Mouse (Mus musculus): Measurements from ENCODE around the gene Gm7970. TPM values are rescaled to one million over a fixed set of nuclear protein-coding genes. Genes with fewer than 3 reads are reported as not detected.
"Not testable (repeated sequence)": the region's sequence is repeated elsewhere in the genome, so short reads cannot be mapped to it uniquely, and the experiment has no call there.

Gene Gm7970
- polyA plus RNA-seq (2015; fragmentation: Nextera tagmentation; extraction: Ambion mirVana) = not detected in 2 replicates

GRCm38 (mm10) chr14:41555483-41555882, at the start of gene Gm7970:
TSS of gene Gm7970 (minus strand) at chr14:41555583.
- H3K9ac ChIP-seq (ENCODE audit: low read depth, low read length); H3K4me2 ChIP-seq (ENCODE audit: low read length); H3K4me3 ChIP-seq (replicated peaks; ENCODE audit: low read depth, low read length); DNase-seq (ENCODE audit: low spot score); H3K36me3 ChIP-seq (ENCODE audit: insufficient read depth, low read length); H3K4me1 ChIP-seq (replicated peaks; ENCODE audit: insufficient read depth, low read length); H3K27ac ChIP-seq; ATAC-seq (replicated peaks; ENCODE audit: low FRiP score, low read depth); H3K27me3 ChIP-seq (ENCODE audit: insufficient read depth, low read length); H3K9me3 ChIP-seq (replicated peaks; ENCODE audit: low read length): not testable (repeated sequence)
- WGBS = no CpG with 5 or more reads among the region's 2 CpGs

DNA sequence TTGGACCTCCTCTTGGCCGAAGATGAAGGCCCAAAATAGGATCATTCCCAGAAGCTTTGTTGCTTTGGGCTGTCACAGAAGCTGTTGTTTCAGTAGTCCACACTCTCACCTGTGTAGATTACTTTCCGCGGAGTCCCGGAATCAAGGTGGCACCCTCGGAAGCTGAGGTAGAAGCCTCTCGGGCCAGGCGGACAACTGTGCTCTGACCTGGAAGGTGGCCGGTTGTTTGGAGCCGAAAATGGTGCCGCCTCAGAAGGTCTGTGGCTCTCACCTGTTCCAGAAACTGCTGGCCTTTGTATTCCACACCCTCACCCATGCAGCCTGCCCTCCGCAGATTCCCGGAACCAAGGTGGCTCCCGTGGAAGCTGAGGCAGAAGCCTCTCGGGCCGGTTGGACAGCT, 45.6 kb upstream of the Gm7970 start:
- H3K27ac ChIP-seq; H3K27me3 ChIP-seq (ENCODE audit: insufficient read depth, low read length); DNase-seq (ENCODE audit: low spot score); H3K4me1 ChIP-seq (replicated peaks; ENCODE audit: insufficient read depth, low read length); ATAC-seq (replicated peaks; ENCODE audit: low FRiP score, low read depth); H3K9me3 ChIP-seq (replicated peaks; ENCODE audit: low read length); H3K9ac ChIP-seq (ENCODE audit: low read depth, low read length); H3K4me2 ChIP-seq (ENCODE audit: low read length); H3K4me3 ChIP-seq (replicated peaks; ENCODE audit: low read depth, low read length); H3K36me3 ChIP-seq (ENCODE audit: insufficient read depth, low read length): not testable (repeated sequence)
- WGBS = 94% methylated on average over 15 of the region's 15 CpGs

GRCm38 (mm10) chr14:41586346-41586745, 31.0 kb upstream of the Gm7970 start:
- not testable (repeated sequence) for H3K27me3 ChIP-seq (ENCODE audit: insufficient read depth, low read length)
- WGBS = 79% methylated on average over 1 of the region's 1 CpGs

GRCm38 (mm10) chr14:41572911-41573310, 17.5 kb upstream of the Gm7970 start, which contains the start of gene 1700049E17Rik2:
TSS of gene 1700049E17Rik2 (plus strand) at chr14:41573211.
- H3K4me1 ChIP-seq (replicated peaks; ENCODE audit: insufficient read depth, low read length); DNase-seq (ENCODE audit: low spot score); H3K27ac ChIP-seq; H3K36me3 ChIP-seq (ENCODE audit: insufficient read depth, low read length); H3K4me3 ChIP-seq (replicated peaks; ENCODE audit: low read depth, low read length); H3K9me3 ChIP-seq (replicated peaks; ENCODE audit: low read length); ATAC-seq (replicated peaks; ENCODE audit: low FRiP score, low read depth); H3K9ac ChIP-seq (ENCODE audit: low read depth, low read length); H3K27me3 ChIP-seq (ENCODE audit: insufficient read depth, low read length); H3K4me2 ChIP-seq (ENCODE audit: low read length): not testable (repeated sequence)
- WGBS = no CpG with 5 or more reads among the region's 1 CpGs

More at GRCm38 (mm10) chr14:41586346-41586745, 31.0 kb upstream of the Gm7970 start:
- not testable (repeated sequence) for H3K9ac ChIP-seq (ENCODE audit: low read depth, low read length); H3K9me3 ChIP-seq (replicated peaks; ENCODE audit: low read length); H3K27ac ChIP-seq; H3K4me2 ChIP-seq (ENCODE audit: low read length); DNase-seq (ENCODE audit: low spot score); H3K4me3 ChIP-seq (replicated peaks; ENCODE audit: low read depth, low read length); ATAC-seq (replicated peaks; ENCODE audit: low FRiP score, low read depth); H3K4me1 ChIP-seq (replicated peaks; ENCODE audit: insufficient read depth, low read length); H3K36me3 ChIP-seq (ENCODE audit: insufficient read depth, low read length)

GRCm38 (mm10) chr14:41524695-41525094, 30.7 kb downstream of the Gm7970 start:
- not testable (repeated sequence) for H3K4me3 ChIP-seq (replicated peaks; ENCODE audit: low read depth, low read length); H3K4me1 ChIP-seq (replicated peaks; ENCODE audit: insufficient read depth, low read length); H3K9me3 ChIP-seq (replicated peaks; ENCODE audit: low read length); H3K9ac ChIP-seq (ENCODE audit: low read depth, low read length); H3K27me3 ChIP-seq (ENCODE audit: insufficient read depth, low read length); DNase-seq (ENCODE audit: low spot score); H3K36me3 ChIP-seq (ENCODE audit: insufficient read depth, low read length); H3K4me2 ChIP-seq (ENCODE audit: low read length); ATAC-seq (replicated peaks; ENCODE audit: low FRiP score, low read depth); H3K27ac ChIP-seq
- 81% methylated on average over 1 of the region's 1 CpGs for WGBS

- H3K27ac ChIP-seq; H3K9ac ChIP-seq (ENCODE audit: low read depth, low read length); H3K4me2 ChIP-seq (ENCODE audit: low read length); H3K27me3 ChIP-seq (ENCODE audit: insufficient read depth, low read length); H3K4me1 ChIP-seq (replicated peaks; ENCODE audit: insufficient read depth, low read length); ATAC-seq (replicated peaks; ENCODE audit: low FRiP score, low read depth); H3K9me3 ChIP-seq (replicated peaks; ENCODE audit: low read length); DNase-seq (ENCODE audit: low spot score); H3K36me3 ChIP-seq (ENCODE audit: insufficient read depth, low read length); H3K4me3 ChIP-seq (replicated peaks; ENCODE audit: low read depth, low read length): not testable (repeated sequence)
- WGBS = 74% methylated on average over 5 of the region's 5 CpGs
These were observed 34.7 kb downstream of the Gm7970 start for GRCm38 (mm10) chr14:41520683-41521082.

Other genes starting within 250 kb of the Gm7970 start
- gene Gm5798, start 207.0 kb downstream of the Gm7970 start, polyA plus RNA-seq (2015; fragmentation: Nextera tagmentation; extraction: Ambion mirVana) = not detected in 2 replicates
- gene Gm7945, start 169.2 kb downstream of the Gm7970 start, polyA plus RNA-seq (2015; fragmentation: Nextera tagmentation; extraction: Ambion mirVana) = not detected in 2 replicates
- not detected in 2 replicates for gene Gm6482, start 147.3 kb downstream of the Gm7970 start, polyA plus RNA-seq (2015; fragmentation: Nextera tagmentation; extraction: Ambion mirVana)
- not detected in 2 replicates for gene Gm7954, start 102.1 kb downstream of the Gm7970 start, polyA plus RNA-seq (2015; fragmentation: Nextera tagmentation; extraction: Ambion mirVana)
- gene Gm3486, start 66.1 kb downstream of the Gm7970 start, polyA plus RNA-seq (2015; fragmentation: Nextera tagmentation; extraction: Ambion mirVana) = not detected in 2 replicates
- not detected in 2 replicates for gene 1700049E17Rik2, start 17.6 kb upstream of the Gm7970 start, polyA plus RNA-seq (2015; fragmentation: Nextera tagmentation; extraction: Ambion mirVana)
- gene Gm3072, start 69.0 kb upstream of the Gm7970 start, polyA plus RNA-seq (2015; fragmentation: Nextera tagmentation; extraction: Ambion mirVana) = not detected in 2 replicates
- not detected in 2 replicates for gene Gm3676, start 90.9 kb upstream of the Gm7970 start, polyA plus RNA-seq (2015; fragmentation: Nextera tagmentation; extraction: Ambion mirVana)
- not detected in 2 replicates for gene Gm8068, start 146.3 kb upstream of the Gm7970 start, polyA plus RNA-seq (2015; fragmentation: Nextera tagmentation; extraction: Ambion mirVana)
- not detected in 2 replicates for gene Gm7929, start 195.0 kb upstream of the Gm7970 start, polyA plus RNA-seq (2015; fragmentation: Nextera tagmentation; extraction: Ambion mirVana)
- gene Gm47189, start 216.9 kb upstream of the Gm7970 start, polyA plus RNA-seq (2015; fragmentation: Nextera tagmentation; extraction: Ambion mirVana) = not detected in 2 replicates